Mouse (Mus musculus): ENCODE data around the gene Vwa8. TPM values are rescaled to one million over a fixed set of nuclear protein-coding genes. Genes with fewer than 3 reads are reported as not detected.
A peak's percentile ranks its signal among the peaks of the same experiment; 100 is the strongest.

Gene Vwa8
- polyA plus RNA-seq, 1 experiment from 2014 or later, result 6.7 TPM

- H3K4me3 ChIP-seq, result peak overlapping the region; percentile 98; the same call in 1 of the 2 replicates
- H3K27ac ChIP-seq, result no peak overlapping the region
- H3K27me3 ChIP-seq (replicated peaks), result no peaks in the 10 kb centered on the region
- no peaks in the 10 kb centered on the region for H3K9me3 ChIP-seq
- H3K9ac ChIP-seq, result no peak overlapping the region
- no peaks in the 10 kb centered on the region for H3K36me3 ChIP-seq (replicated peaks)
- 74% methylated on average over 5 of the region's 5 CpGs for WGBS
- peaks cover 9% of the 10 kb centered on the region for H3K4me1 ChIP-seq
- ATAC-seq (replicated peaks), result no peak
- H3K4me2 ChIP-seq, result peak overlapping the region; percentile 76
These were observed 1.2 kb downstream of the Vwa8 start for GRCm38 (mm10) chr14:78849961-78850578.

- Histone ChIP-seq H3K9ac (no peak overlapping the region), H3K4me2 (no peak overlapping the region)
These were observed 1.8 kb downstream of the Vwa8 start for GRCm38 (mm10) chr14:78850666-78851065.

GRCm38 (mm10) chr14:78851366-78851765 is 2.5 kb downstream of the Vwa8 start:
- ATAC-seq (replicated peaks), result no peak
- H3K27me3 ChIP-seq (replicated peaks), result no peaks in the 10 kb centered on the region
- no peak overlapping the region for H3K4me3 ChIP-seq
- no peaks in the 10 kb centered on the region for H3K9me3 ChIP-seq
- WGBS, result 70% methylated on average over 3 of the region's 3 CpGs
- peaks cover 9% of the 10 kb centered on the region for H3K4me1 ChIP-seq
- H3K36me3 ChIP-seq (replicated peaks), result no peaks in the 10 kb centered on the region
- H3K4me2 ChIP-seq, result no peak overlapping the region
- no peak overlapping the region for H3K27ac ChIP-seq
- no peak overlapping the region for H3K9ac ChIP-seq

More at GRCm38 (mm10) chr14:78850666-78851065, 1.8 kb downstream of the Vwa8 start:
- ATAC-seq (replicated peaks), result no peak
- no peak overlapping the region for H3K27ac ChIP-seq
- no peaks in the 10 kb centered on the region for H3K9me3 ChIP-seq
- H3K4me1 ChIP-seq, result peaks cover 9% of the 10 kb centered on the region
- 38% methylated on average over 8 of the region's 8 CpGs for WGBS
- H3K4me3 ChIP-seq, result no peak overlapping the region
- H3K27me3 ChIP-seq (replicated peaks), result no peaks in the 10 kb centered on the region
- H3K36me3 ChIP-seq (replicated peaks), result no peaks in the 10 kb centered on the region

GRCm38 (mm10) chr14:78852401-78853246 is 3.8 kb downstream of the Vwa8 start:
- no peaks in the 10 kb centered on the region for H3K27me3 ChIP-seq (replicated peaks)
- H3K9ac ChIP-seq, result no peak overlapping the region
- H3K27ac ChIP-seq, result no peak overlapping the region
- H3K4me2 ChIP-seq, result no peak overlapping the region
- WGBS, result 61% methylated on average over 5 of the region's 5 CpGs
- H3K9me3 ChIP-seq, result no peaks in the 10 kb centered on the region
- no peak for ATAC-seq (replicated peaks)
- H3K36me3 ChIP-seq (replicated peaks), result no peaks in the 10 kb centered on the region
- H3K4me1 ChIP-seq, result peaks cover 9% of the 10 kb centered on the region
- no peak overlapping the region for H3K4me3 ChIP-seq

DNA sequence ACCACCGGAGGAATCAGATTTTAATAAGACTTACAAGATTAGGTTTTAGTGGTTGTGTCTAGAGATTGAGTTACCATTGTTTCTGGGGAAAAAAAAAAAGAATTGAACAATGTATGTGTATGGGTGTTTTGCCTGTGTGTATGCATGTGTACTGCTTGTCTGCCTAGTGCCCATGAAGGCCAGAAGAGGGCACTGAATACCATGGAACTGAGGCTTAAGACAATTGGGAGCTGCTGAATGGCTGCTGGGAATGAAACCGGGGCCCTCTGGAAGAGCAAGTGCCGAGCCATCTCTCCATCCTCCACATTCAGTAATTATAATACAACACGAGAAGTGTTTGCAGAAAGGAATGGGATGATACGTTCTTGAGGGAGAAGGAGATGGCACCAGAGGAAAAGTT is 12.3 kb downstream of the Vwa8 start:
- Histone ChIP-seq H3K9ac (no peak overlapping the region), H3K27ac (no peak overlapping the region), H3K4me1 (no peaks in the 10 kb centered on the region), H3K4me2 (no peak overlapping the region), H3K4me3 (no peak overlapping the region), H3K9me3 (no peaks in the 10 kb centered on the region), H3K36me3 (replicated peaks) (no peaks in the 10 kb centered on the region), H3K27me3 (replicated peaks) (no peaks in the 10 kb centered on the region)
- 94% methylated on average over 5 of the region's 5 CpGs for WGBS
- ATAC-seq (replicated peaks), result no peak

DNA sequence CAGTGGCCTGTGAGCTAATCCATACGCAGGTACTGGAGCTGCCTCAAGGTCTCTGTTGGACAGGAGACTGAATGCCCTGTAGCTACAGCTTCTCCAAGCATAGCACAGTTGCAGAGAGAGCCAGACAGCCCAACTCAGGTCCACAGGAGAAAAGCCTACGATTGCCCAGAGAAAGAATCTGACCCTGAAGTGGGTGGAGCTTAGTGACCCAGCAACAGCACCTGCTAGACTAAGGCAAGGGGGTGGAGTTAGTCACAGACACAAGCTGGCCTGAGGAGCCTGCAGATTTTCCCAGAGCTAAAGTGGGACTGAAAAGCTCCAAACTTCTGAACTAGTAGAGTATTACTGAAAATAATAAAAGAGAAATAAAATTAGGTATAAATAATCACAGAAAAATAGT is 21.2 kb downstream of the Vwa8 start:
- no peak overlapping the region for H3K27ac ChIP-seq
- no peak overlapping the region for H3K4me2 ChIP-seq
- ATAC-seq (replicated peaks), result no peak
- H3K27me3 ChIP-seq (replicated peaks), result no peaks in the 10 kb centered on the region
- H3K9ac ChIP-seq, result no peak overlapping the region
- H3K4me1 ChIP-seq, result no peaks in the 10 kb centered on the region
- H3K4me3 ChIP-seq, result no peak overlapping the region
- WGBS, result 31% methylated on average over 2 of the region's 2 CpGs
- H3K9me3 ChIP-seq, result no peaks in the 10 kb centered on the region
- 0 out of 2 replicates have a peak, but pooled peaks cover 4% of the 10 kb centered on the region for H3K36me3 ChIP-seq (replicated peaks)

- Histone ChIP-seq H3K27me3 (replicated peaks) (no peaks in the 10 kb centered on the region), H3K4me1 (no peaks in the 10 kb centered on the region), H3K9me3 (no peaks in the 10 kb centered on the region), H3K27ac (no peak overlapping the region), H3K4me2 (no peak overlapping the region), H3K4me3 (no peak overlapping the region), H3K36me3 (replicated peaks) (no peaks in the 10 kb centered on the region), H3K9ac (no peak overlapping the region)
- ATAC-seq (replicated peaks), result no peak
- WGBS, result 80% methylated on average over 2 of the region's 2 CpGs
These were observed 28.3 kb downstream of the Vwa8 start for GRCm38 (mm10) chr14:78877176-78877575.

DNA sequence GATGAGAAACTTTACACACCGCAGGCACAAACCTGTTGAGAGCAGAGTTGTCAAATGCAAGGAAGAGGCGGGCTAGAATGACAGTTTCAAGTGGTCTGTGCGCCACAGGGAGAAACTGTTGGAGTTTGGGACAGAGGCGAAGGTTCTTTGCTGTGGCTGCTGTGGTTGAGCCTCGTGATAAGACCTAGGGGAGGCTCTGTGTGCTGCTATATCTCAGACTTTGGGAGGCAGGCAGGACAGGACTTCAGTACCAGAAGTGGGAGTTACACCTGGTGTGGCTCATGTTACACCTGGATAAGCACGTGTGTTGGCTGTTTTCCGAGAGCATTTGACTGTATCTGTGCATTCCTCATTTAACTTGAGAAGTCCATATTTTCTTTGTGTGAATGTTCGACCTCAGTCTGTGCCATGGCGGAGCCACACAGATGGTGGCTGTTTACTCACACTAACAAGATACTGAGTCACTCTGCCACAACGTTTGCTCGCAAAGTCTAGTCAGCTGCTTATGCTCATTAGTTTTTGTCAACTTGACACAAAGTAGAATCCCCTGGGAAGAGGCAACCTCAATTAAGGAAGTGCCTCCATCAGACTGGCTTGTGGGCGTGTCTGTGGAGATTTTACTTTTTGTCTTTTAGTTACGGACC is 29.7 kb downstream of the Vwa8 start:
- no peaks in the 10 kb centered on the region for H3K36me3 ChIP-seq (replicated peaks)
- no peaks in the 10 kb centered on the region for H3K4me1 ChIP-seq
- ATAC-seq (replicated peaks), result no peak
- H3K27me3 ChIP-seq (replicated peaks), result no peaks in the 10 kb centered on the region
- WGBS, result 85% methylated on average over 13 of the region's 13 CpGs
- H3K9me3 ChIP-seq, result no peaks in the 10 kb centered on the region
- no peak overlapping the region for H3K27ac ChIP-seq
- no peak overlapping the region for H3K4me2 ChIP-seq
- no peak overlapping the region for H3K9ac ChIP-seq
- no peak overlapping the region for H3K4me3 ChIP-seq

DNA sequence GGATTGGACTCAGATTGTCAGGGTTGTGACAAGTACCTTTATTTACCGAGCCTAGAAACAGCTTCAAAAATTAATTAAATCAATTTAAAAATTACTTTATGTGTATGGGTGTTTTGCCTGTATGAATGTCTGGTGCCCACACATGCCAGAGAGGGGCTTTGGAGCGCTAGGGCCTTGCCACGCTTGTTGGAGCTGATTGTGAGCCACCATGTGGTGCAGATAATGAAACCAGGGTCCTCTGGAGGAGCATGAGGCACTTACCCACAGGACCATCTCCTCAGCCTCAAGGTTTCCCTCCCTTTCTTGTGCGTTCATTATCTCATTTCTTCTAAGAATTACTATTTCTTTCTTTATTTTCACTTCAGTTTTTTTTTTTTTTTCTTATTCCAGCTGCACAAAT is 32.0 kb downstream of the Vwa8 start:
- WGBS, result 83% methylated on average over 4 of the region's 4 CpGs
- no peak for ATAC-seq (replicated peaks)

DNA sequence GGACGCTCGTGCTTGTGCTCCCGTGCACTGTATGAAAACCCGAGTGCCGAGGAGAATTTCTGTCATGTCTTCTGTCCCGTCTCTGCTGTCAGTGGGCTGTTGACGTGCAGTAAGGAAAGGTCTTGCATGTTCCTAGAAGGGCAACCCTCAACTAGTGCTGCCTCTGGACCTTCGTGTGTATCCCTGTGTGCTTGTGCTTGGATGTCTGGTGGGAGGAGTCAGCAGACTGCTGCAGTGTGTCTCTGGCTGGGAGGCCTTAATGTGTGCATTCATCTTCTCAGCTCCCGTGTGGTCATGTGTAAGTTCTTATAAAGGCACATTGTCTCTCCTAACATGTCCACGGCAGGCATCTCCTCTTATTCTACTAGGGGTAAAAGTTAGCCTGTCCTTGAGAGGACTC is 32.7 kb downstream of the Vwa8 start:
- no peak overlapping the region for H3K9ac ChIP-seq
- H3K9me3 ChIP-seq, result no peaks in the 10 kb centered on the region
- WGBS, result 69% methylated on average over 10 of the region's 10 CpGs
- H3K27me3 ChIP-seq (replicated peaks), result no peaks in the 10 kb centered on the region
- H3K4me2 ChIP-seq, result no peak overlapping the region
- H3K36me3 ChIP-seq (replicated peaks), result no peaks in the 10 kb centered on the region
- peaks cover 8% of the 10 kb centered on the region for H3K4me1 ChIP-seq
- ATAC-seq (replicated peaks), result no peak
- H3K4me3 ChIP-seq, result no peak overlapping the region
- H3K27ac ChIP-seq, result no peak overlapping the region

More for the DNA sequence above, 32.0 kb downstream of the Vwa8 start:
- H3K9ac ChIP-seq, result no peak overlapping the region
- no peaks in the 10 kb centered on the region for H3K27me3 ChIP-seq (replicated peaks)
- peaks cover 1% of the 10 kb centered on the region; the same call in 1 of the 2 replicates for H3K4me1 ChIP-seq
- H3K27ac ChIP-seq, result no peak overlapping the region
- no peaks in the 10 kb centered on the region for H3K9me3 ChIP-seq
- H3K36me3 ChIP-seq (replicated peaks), result no peaks in the 10 kb centered on the region
- H3K4me3 ChIP-seq, result no peak overlapping the region
- H3K4me2 ChIP-seq, result no peak overlapping the region

DNA sequence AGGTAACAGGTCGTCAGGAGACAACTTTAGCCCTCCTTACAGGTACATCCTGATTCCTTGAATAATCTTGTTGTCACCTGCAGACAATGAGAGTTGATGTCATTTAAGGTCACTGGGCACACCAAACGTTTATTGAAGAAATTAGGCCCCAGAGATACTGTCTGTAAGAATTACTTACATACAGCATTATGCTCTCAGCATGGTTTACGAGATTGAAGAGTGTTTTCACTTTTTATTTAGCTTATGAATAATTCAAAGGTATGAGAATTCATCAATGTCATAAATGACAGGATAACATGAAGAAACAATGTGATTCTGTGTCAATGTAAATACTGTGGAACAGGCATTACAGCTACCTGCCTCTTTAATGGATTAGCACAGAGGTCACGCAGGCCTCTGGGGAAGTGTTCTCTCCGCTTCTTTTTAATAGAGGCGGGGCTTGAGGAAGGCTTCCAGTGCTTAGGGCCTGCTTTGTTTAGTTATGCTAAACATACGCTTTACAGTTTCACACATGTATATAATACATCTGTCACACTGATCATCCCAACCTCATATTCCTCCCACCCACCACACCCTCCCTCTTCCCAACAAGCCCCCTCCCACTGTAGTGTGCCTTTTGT is 37.2 kb downstream of the Vwa8 start:
- WGBS, result 42% methylated on average over 7 of the region's 7 CpGs

GRCm38 (mm10) chr14:78886566-78887234 is 37.8 kb downstream of the Vwa8 start:
- Histone ChIP-seq H3K9me3 (no peaks in the 10 kb centered on the region), H3K4me3 (no peak overlapping the region), H3K9ac (no peak overlapping the region), H3K27me3 (replicated peaks) (no peaks in the 10 kb centered on the region), H3K27ac (no peak overlapping the region), H3K4me2 (no peak overlapping the region), H3K36me3 (replicated peaks) (no peaks in the 10 kb centered on the region), H3K4me1 (peaks cover 9% of the 10 kb centered on the region)
- WGBS, result 80% methylated on average over 8 of the region's 8 CpGs
- no peak for ATAC-seq (replicated peaks)

More for the DNA sequence above, 37.2 kb downstream of the Vwa8 start:
- H3K36me3 ChIP-seq (replicated peaks), result no peaks in the 10 kb centered on the region
- H3K27me3 ChIP-seq (replicated peaks), result no peaks in the 10 kb centered on the region
- no peak overlapping the region for H3K27ac ChIP-seq
- no peak overlapping the region for H3K4me3 ChIP-seq
- H3K9me3 ChIP-seq, result no peaks in the 10 kb centered on the region
- H3K4me2 ChIP-seq, result no peak overlapping the region
- peaks cover 9% of the 10 kb centered on the region for H3K4me1 ChIP-seq
- peak; percentile 69 for ATAC-seq (replicated peaks)
- no peak overlapping the region for H3K9ac ChIP-seq
